Mouse (Mus musculus): ENCODE measurements around the gene Nipa1. TPM values are rescaled to one million over a fixed set of nuclear protein-coding genes. Genes with fewer than 3 reads are reported as not detected.

Nipa1 gene
- polyA plus RNA-seq, 1 experiment from 2014 or later, result 3.6 TPM

DNA sequence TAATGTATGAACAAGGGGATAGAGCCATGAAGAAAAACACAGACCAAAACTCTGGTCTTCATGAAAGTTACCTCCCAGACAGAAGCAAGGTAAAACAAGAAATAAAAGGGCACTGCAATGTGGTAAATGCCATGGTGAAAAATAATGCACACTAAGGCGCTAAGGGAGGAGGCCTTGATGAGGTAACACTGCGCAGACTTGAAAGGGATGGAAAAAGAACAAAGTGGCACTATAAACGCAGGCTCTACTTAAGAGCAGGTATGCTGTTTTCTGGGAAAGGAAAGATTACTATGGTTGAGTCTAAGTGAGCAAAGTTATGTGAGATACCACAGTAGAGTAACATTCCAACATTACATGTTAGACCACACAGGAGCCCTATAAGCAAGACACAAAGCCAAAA is 60.0 kb downstream of the Nipa1 start:
- WGBS, result 93% methylated on average over 3 of the region's 3 CpGs
- Histone ChIP-seq H3K4me3 (replicated peaks; ENCODE audit: low read depth, low read length) (no peak overlapping the region), H3K36me3 (ENCODE audit: insufficient read depth, low read length) (no peaks in the 10 kb centered on the region), H3K9me3 (replicated peaks; ENCODE audit: low read length) (no peaks in the 10 kb centered on the region), H3K27ac (no peak overlapping the region), H3K27me3 (ENCODE audit: insufficient read depth, low read length) (no peaks in the 10 kb centered on the region), H3K4me2 (ENCODE audit: low read length) (no peak overlapping the region), H3K4me1 (replicated peaks; ENCODE audit: insufficient read depth, low read length) (no peaks in the 10 kb centered on the region), H3K9ac (ENCODE audit: low read depth, low read length) (no peak overlapping the region)
- ATAC-seq (replicated peaks; ENCODE audit: low FRiP score, low read depth) (no peak), DNase-seq (ENCODE audit: low spot score) (no peak)
- TF ChIP-seq CTCF (IDR thresholded peaks at IDR 0.05; ENCODE audit: low read depth), result no peak

DNA sequence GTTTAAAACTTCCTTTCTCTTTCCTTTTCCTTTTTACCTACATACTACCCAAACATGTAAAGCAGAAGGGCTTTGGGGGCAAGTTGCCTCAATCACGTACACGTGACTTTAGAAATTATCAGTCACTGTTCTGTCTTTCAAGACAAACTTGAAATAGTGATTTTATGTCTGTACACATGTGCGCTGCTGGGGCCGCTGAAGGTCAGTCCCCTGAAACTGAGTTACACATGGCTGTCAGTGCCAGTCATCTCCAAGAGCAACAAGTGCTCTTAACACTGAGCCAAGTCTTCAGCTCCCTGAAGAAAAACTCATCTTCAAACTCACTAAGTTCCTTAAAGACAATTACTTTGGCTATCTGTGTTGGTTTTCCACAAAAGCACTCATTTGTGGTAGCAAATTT is 61.8 kb downstream of the Nipa1 start:
- 0 out of 2 replicates have a peak, but pooled peaks cover 7% of the 10 kb centered on the region for H3K36me3 ChIP-seq (ENCODE audit: insufficient read depth, low read length)
- H3K4me3 ChIP-seq (replicated peaks; ENCODE audit: low read depth, low read length), result no peak overlapping the region
- no peaks in the 10 kb centered on the region for H3K9me3 ChIP-seq (replicated peaks; ENCODE audit: low read length)
- DNase-seq (ENCODE audit: low spot score) (no peak), ATAC-seq (replicated peaks; ENCODE audit: low FRiP score, low read depth) (no peak)
- H3K27ac ChIP-seq, result no peak overlapping the region
- H3K4me2 ChIP-seq (ENCODE audit: low read length), result no peak overlapping the region
- no peaks in the 10 kb centered on the region for H3K4me1 ChIP-seq (replicated peaks; ENCODE audit: insufficient read depth, low read length)
- H3K27me3 ChIP-seq (ENCODE audit: insufficient read depth, low read length), result no peaks in the 10 kb centered on the region
- 93% methylated on average over 4 of the region's 4 CpGs for WGBS
- no peak for TF ChIP-seq CTCF (IDR thresholded peaks at IDR 0.05; ENCODE audit: low read depth)
- H3K9ac ChIP-seq (ENCODE audit: low read depth, low read length), result no peak overlapping the region

DNA sequence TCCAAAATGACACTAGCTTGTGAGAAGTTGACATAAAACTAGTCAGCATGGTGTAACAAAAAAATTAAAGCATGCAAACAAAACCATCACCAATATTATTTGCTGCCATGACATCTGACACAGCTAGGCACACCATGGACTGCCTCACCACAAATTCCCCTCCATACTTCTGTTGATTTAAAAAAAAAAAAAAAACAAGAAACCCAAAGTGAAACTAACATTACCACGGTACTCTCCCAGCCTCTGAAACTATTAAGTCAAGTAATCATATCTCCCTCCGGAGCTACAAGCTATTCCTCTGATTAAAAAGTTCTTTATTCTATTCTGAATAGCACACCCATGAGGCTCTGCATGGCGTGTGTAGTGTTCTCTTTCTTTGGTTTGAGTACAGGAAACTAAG is 62.6 kb downstream of the Nipa1 start:
- Histone ChIP-seq H3K4me3 (replicated peaks; ENCODE audit: low read depth, low read length) (no peak overlapping the region), H3K36me3 (ENCODE audit: insufficient read depth, low read length) (0 out of 2 replicates have a peak, but pooled peaks cover 7% of the 10 kb centered on the region), H3K9ac (ENCODE audit: low read depth, low read length) (no peak overlapping the region), H3K4me2 (ENCODE audit: low read length) (no peak overlapping the region), H3K4me1 (replicated peaks; ENCODE audit: insufficient read depth, low read length) (no peaks in the 10 kb centered on the region), H3K27me3 (ENCODE audit: insufficient read depth, low read length) (no peaks in the 10 kb centered on the region), H3K9me3 (replicated peaks; ENCODE audit: low read length) (no peaks in the 10 kb centered on the region), H3K27ac (no peak overlapping the region)
- DNase-seq (ENCODE audit: low spot score), result no peak
- WGBS, result 97% methylated on average over 3 of the region's 3 CpGs
- ATAC-seq (replicated peaks; ENCODE audit: low FRiP score, low read depth), result no peak
- no peak for TF ChIP-seq CTCF (IDR thresholded peaks at IDR 0.05; ENCODE audit: low read depth)

DNA sequence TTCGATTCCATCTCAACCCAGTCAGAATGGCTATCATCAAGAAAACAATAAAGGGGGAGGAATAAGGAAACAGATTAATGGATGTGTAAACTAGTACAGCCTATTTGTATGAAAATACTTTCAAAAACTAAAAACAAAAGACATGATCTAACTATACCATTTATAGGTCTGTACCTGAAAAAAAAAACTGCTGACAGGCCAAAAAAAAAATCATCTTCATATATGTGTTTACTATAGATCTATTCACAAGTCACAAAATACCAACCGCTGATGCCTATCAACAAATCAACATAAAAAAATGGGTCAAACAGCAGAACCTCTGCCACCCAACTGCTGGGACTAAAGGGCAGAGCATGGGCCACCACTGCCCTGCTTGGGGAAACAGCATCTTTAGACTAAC is 63.7 kb downstream of the Nipa1 start:
- Histone ChIP-seq H3K4me3 (replicated peaks; ENCODE audit: low read depth, low read length) (no peak overlapping the region), H3K9ac (ENCODE audit: low read depth, low read length) (no peak overlapping the region), H3K9me3 (replicated peaks; ENCODE audit: low read length) (no peaks in the 10 kb centered on the region), H3K27ac (no peak overlapping the region), H3K4me2 (ENCODE audit: low read length) (no peak overlapping the region), H3K27me3 (ENCODE audit: insufficient read depth, low read length) (no peaks in the 10 kb centered on the region), H3K4me1 (replicated peaks; ENCODE audit: insufficient read depth, low read length) (no peaks in the 10 kb centered on the region), H3K36me3 (ENCODE audit: insufficient read depth, low read length) (0 out of 2 replicates have a peak, but pooled peaks cover 7% of the 10 kb centered on the region)
- no peak for TF ChIP-seq CTCF (IDR thresholded peaks at IDR 0.05; ENCODE audit: low read depth)
- ATAC-seq (replicated peaks; ENCODE audit: low FRiP score, low read depth) (no peak), DNase-seq (ENCODE audit: low spot score) (no peak)
- 98% methylated on average over 2 of the region's 2 CpGs for WGBS

DNA sequence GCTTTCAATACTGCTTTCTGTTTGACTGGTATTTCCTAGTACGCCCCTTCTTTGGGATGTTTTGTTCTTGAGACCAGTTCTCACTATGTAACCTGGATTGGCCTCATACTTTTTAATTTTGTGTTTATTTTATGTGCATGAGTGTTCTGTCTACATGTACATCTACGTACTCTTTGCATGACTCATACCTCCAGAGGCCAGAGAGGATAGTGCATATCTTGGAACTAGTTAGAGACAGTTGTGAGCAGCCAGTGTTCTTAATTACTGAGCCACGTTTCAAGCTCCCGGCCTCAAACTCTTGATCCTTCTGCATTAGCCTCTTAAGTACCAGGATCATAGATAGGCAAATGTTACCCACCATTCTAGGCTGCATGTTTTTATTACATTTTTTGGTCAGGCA is 81.4 kb downstream of the Nipa1 start:
- 88% methylated on average over 4 of the region's 4 CpGs for WGBS
- H3K4me2 ChIP-seq (ENCODE audit: low read length), result no peak overlapping the region
- TF ChIP-seq CTCF (IDR thresholded peaks at IDR 0.05; ENCODE audit: low read depth), result no peak
- H3K36me3 ChIP-seq (ENCODE audit: insufficient read depth, low read length), result 0 out of 2 replicates have a peak, but pooled peaks cover 6% of the 10 kb centered on the region
- no peak overlapping the region for H3K9ac ChIP-seq (ENCODE audit: low read depth, low read length)
- no peaks in the 10 kb centered on the region for H3K9me3 ChIP-seq (replicated peaks; ENCODE audit: low read length)
- no peak overlapping the region for H3K27ac ChIP-seq
- H3K4me3 ChIP-seq (replicated peaks; ENCODE audit: low read depth, low read length), result no peak overlapping the region
- no peak for DNase-seq (ENCODE audit: low spot score)
- no peaks in the 10 kb centered on the region for H3K4me1 ChIP-seq (replicated peaks; ENCODE audit: insufficient read depth, low read length)
- no peaks in the 10 kb centered on the region for H3K27me3 ChIP-seq (ENCODE audit: insufficient read depth, low read length)
- ATAC-seq (replicated peaks; ENCODE audit: low FRiP score, low read depth), result no peak

DNA sequence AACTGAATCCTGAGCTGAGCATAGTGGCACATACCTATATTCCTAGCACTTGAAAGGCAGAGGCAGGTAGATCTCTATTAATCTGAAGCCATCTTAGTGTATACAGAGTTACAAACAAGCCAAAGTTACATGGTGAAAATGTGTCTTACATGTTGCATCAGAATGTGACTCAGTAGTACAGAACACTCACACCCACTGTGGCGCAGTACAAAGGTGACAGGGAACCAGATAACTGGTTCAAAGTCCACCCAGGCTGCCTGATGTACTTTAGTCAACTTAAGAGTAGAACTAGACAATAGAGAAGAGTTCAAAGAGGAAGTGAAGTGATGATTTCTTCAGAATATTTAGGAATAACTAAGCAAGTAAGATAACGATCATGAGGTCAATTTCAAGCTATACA is 84.7 kb downstream of the Nipa1 start:
- TF ChIP-seq CTCF (IDR thresholded peaks at IDR 0.05; ENCODE audit: low read depth), result no peak
- no peak for ATAC-seq (replicated peaks; ENCODE audit: low FRiP score, low read depth)
- DNase-seq (ENCODE audit: low spot score), result no peak
- 94% methylated on average over 2 of the region's 2 CpGs for WGBS
- Histone ChIP-seq H3K27ac (no peak overlapping the region), H3K36me3 (ENCODE audit: insufficient read depth, low read length) (peaks cover 11% of the 10 kb centered on the region; the same call in 1 of the 2 replicates), H3K4me1 (replicated peaks; ENCODE audit: insufficient read depth, low read length) (no peaks in the 10 kb centered on the region), H3K27me3 (ENCODE audit: insufficient read depth, low read length) (no peaks in the 10 kb centered on the region), H3K4me2 (ENCODE audit: low read length) (no peak overlapping the region), H3K9me3 (replicated peaks; ENCODE audit: low read length) (no peaks in the 10 kb centered on the region), H3K4me3 (replicated peaks; ENCODE audit: low read depth, low read length) (no peak overlapping the region), H3K9ac (ENCODE audit: low read depth, low read length) (no peak overlapping the region)

DNA sequence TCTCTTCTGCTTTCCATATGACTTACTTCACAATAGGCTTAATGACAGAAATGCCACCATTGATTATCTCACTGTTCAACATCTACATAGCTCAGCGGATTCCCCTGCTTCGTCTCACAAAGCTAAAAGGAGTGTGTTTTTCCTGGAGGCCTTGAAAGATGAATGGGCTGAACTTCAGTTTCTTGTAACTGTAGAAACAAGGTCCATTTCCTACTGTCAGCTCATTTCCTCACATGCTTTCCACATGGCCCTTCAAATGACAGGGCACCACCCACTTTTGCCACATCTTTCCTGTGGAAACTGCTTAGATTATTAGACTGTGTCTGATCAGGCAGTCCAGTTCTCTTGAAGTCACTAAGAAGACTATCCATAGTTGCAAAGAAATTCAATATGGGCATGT is 91.1 kb downstream of the Nipa1 start:
- TF ChIP-seq CTCF (IDR thresholded peaks at IDR 0.05; ENCODE audit: low read depth), result no peak
- WGBS, result 63% methylated on average over 2 of the region's 2 CpGs
- DNase-seq (ENCODE audit: low spot score), result peak; percentile 19

More for the DNA sequence above, 91.1 kb downstream of the Nipa1 start:
- peaks cover 30% of the 10 kb centered on the region for H3K36me3 ChIP-seq (ENCODE audit: insufficient read depth, low read length)
- H3K4me2 ChIP-seq (ENCODE audit: low read length), result no peak overlapping the region
- no peak overlapping the region for H3K4me3 ChIP-seq (replicated peaks; ENCODE audit: low read depth, low read length)
- H3K9me3 ChIP-seq (replicated peaks; ENCODE audit: low read length), result no peaks in the 10 kb centered on the region
- no peak for ATAC-seq (replicated peaks; ENCODE audit: low FRiP score, low read depth)
- H3K9ac ChIP-seq (ENCODE audit: low read depth, low read length), result no peak overlapping the region
- H3K4me1 ChIP-seq (replicated peaks; ENCODE audit: insufficient read depth, low read length), result no peaks in the 10 kb centered on the region
- H3K27me3 ChIP-seq (ENCODE audit: insufficient read depth, low read length), result no peaks in the 10 kb centered on the region
- no peak overlapping the region for H3K27ac ChIP-seq

Other genes starting within 250 kb of the Nipa1 start
- gene Tubgcp5, start 225.8 kb downstream of the Nipa1 start, polyA plus RNA-seq (2015; fragmentation: Nextera tagmentation; extraction: Ambion mirVana), result 19.5 and 19.8 TPM in 2 replicates
- gene Cyfip1, start 178.2 kb downstream of the Nipa1 start, polyA plus RNA-seq (2015; fragmentation: Nextera tagmentation; extraction: Ambion mirVana), result 64.0 and 74.2 TPM in 2 replicates
- 41.6 and 43.4 TPM in 2 replicates for gene Nipa2, start 57.5 kb downstream of the Nipa1 start, polyA plus RNA-seq (2015; fragmentation: Nextera tagmentation; extraction: Ambion mirVana)
- gene Herc2, start 30.2 kb upstream of the Nipa1 start, polyA plus RNA-seq (2015; fragmentation: Nextera tagmentation; extraction: Ambion mirVana), result 15.6 and 18.5 TPM in 2 replicates
- gene Oca2, start 219.8 kb upstream of the Nipa1 start, polyA plus RNA-seq (2015; fragmentation: Nextera tagmentation; extraction: Ambion mirVana), result 0.09 TPM in 1 of 2 replicates, not detected in the other